Mouse (Mus musculus): ENCODE data around the gene Rnf150.

- TF ChIP-seq POLR2A (IDR thresholded peaks at IDR 0.05; ENCODE audit: borderline replicate concordance, control insufficient read depth, low read depth, low read length) (no peak), CTCF (IDR thresholded peaks at IDR 0.05; ENCODE audit: control insufficient read depth, insufficient read depth, low read length) (no peak)
Measured at GRCm38 (mm10) chr8:82936162-82936561, 73.0 kb downstream of the Rnf150 start.
